Mouse (Mus musculus): ENCODE data around the gene Nxph2.
"Not testable (repeated sequence)": the region's sequence is repeated elsewhere in the genome, so short reads cannot be mapped to it uniquely, and the experiment has no call there.

DNA sequence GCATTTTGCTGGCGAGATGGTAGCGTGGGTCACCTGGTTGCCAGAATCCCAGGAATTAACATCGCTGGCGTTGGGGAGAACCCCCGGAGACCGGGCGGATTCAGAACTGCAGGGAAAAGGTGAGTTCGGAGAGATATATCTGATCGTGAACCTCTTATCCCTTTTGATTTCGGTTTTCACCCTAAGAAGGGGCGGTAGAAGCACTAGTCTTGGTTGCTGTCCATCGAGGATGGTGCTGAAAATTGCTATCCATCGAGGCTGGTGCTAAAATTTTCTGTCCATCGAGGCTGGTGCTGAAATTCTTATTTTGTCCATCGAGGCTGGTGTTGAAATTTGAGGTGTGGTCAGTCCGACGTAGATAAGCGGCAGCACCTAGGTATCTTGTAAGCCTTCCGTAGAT is 30.1 kb upstream of the Nxph2 start:
- not testable (repeated sequence) for TF ChIP-seq CTCF (IDR thresholded peaks at IDR 0.05; ENCODE audit: low read depth, low read length); POLR2A (IDR thresholded peaks at IDR 0.05; ENCODE audit: extremely low read depth, insufficient read depth, low read length)
